Mouse (Mus musculus): ENCODE data around the gene Ttll3. TPM values are rescaled to one million over a fixed set of nuclear protein-coding genes. Genes with fewer than 3 reads are reported as not detected.

Gene Ttll3
- total RNA-seq (2021), result 10 to 100 TPM; 15.5 to 23.2 TPM
- long read RNA-seq, experiment 1, partial matches to known transcripts, result 0 of 3 reads
- long read RNA-seq, experiment 1, other reads (novel, unspliced or antisense), result 3 of 3 reads
- long read RNA-seq, experiment 2, partial matches to known transcripts, result 4 of 11 reads
- long read RNA-seq, experiment 2, other reads (novel, unspliced or antisense), result 6 of 11 reads

DNA sequence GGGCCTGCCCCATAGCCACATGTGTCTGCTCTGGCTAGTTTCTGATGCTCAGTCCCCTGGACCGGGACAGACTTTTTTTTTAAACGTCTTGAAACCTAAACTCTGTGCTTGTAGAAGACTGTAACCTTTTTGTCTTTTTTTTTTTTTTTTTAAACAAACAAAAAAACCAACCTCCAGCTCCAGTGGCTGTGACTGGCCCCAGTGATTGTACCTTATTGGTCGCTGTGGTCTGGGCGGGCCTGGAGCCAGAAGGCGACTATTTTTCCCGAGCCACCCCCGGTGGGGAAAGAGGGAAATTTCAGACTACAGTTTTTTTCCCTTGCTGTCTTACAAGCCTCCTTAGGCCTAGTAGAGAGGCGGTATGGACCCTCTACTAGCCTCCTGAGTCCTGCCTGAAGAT lies at the start of gene Ttll3:
TSS of gene Ttll3 (plus strand) at position 301 of the 400 bp plus-strand sequence.
- DNase-seq (ENCODE audit: low spot score in 2 of 2), result no peak
- TF ChIP-seq CTCF (conservative IDR thresholded peaks at IDR 0.05), result no peak
- peak within 1 kb of the TSS; percentile 16; the same call in 1 of the 2 replicates for H3K27ac ChIP-seq
- H3K4me3 ChIP-seq, result no peak within 1 kb of the TSS

DNA sequence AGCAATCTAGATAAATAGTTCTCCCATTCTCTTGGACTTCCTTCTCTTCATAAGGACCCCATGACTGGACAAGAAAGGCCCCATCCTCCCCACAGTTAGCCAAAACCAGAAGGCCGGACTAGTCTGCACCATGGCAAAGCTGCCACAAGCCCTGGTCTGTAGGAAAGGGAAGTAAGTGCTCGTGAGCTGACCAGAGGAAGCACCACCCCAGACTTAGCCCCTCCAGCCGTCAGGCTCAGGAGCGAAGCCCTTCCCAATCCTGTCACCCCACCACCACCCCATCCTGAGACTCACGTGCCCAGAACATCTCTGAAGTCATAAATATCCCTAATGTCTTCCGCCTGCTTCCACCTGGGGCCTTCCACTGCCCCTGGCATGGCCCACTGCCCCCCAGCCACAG lies 47.5 kb upstream of the Ttll3 start:
- no peak for TF ChIP-seq CTCF (conservative IDR thresholded peaks at IDR 0.05)
- H3K4me3 ChIP-seq, result peak overlapping the region; percentile 19
- DNase-seq (ENCODE audit: low spot score in 2 of 2), result no peak
- H3K27ac ChIP-seq, result peak overlapping the region; percentile 82

DNA sequence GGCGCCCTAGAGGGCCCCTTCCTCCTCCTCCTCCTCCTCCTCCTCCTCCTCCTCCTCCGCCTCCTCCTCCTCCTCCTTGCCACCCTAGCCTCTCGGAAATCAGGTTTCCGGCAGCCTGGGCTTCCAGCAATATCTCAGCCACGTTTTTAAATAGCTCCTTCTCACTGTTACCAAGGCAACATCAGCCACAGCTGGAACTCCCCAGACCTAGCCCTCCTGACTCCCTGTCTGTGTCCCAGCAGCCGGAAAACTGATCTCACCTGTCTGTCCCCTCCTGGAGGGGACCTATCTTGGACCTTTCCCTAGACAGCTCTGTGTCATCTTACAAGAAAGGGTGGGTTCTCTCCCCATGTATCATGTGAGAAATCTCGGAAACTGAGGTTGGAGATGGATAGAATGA lies 46.8 kb upstream of the Ttll3 start:
- DNase-seq (ENCODE audit: low spot score in 2 of 2), result no peak
- Histone ChIP-seq H3K27ac (peak overlapping the region; percentile 92), H3K4me3 (peak overlapping the region; percentile 70; the same call in 1 of the 2 replicates)

DNA sequence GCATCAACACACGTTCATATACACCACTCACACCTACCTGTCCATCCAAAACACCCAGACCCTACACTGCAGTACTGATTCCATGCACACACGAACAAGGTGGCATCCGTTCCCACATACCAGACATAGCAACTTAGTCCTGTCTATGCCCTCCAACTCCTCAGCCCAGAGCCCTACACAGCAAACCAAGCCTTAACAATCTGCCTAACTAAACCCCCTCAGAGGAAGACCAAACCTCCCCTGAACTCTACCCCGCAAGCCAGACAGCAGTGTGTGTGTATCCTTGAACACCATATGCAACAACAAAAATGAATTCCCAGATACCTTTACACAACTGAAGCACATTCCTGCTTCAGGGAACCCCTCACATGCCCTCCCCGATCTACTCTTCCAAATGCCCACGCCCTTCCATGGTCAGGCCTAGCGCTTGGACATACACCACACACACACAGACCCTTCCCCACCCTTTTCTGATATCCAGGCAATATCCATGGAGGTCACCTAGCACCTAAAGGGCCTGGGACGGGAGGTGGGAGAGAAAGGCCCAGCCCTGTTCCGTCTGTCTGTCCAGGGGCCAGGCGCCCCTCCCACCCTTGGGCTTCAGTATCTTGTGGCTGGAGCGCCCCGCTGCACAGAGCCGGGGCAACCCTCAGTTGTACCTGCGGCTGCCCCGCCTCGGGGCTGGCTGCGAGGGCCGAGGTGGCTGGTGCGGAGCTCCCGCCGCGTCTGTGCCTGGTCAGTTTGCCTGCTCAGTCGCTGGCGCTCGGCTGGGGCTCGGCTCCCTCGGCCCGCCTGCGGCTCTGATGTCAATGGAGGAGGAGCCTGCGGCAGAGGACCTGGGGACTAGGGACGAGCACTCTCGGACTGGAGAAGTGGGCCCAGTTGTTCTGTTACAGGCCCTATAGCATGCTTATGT lies 45.6 kb upstream of the Ttll3 start, which contains the start of gene Camk1:
TSS of gene Camk1 (minus strand) at position 808 of the 916 bp plus-strand sequence.
- TF ChIP-seq CTCF (conservative IDR thresholded peaks at IDR 0.05), result no peak
- Histone ChIP-seq H3K27ac (peak within 1 kb of the TSS; percentile 92), H3K4me3 (peak within 1 kb of the TSS; percentile 70)
- peak; percentile 53 to 56 for DNase-seq (ENCODE audit: low spot score in 2 of 2)

More for the DNA sequence above, 46.8 kb upstream of the Ttll3 start:
- TF ChIP-seq CTCF (conservative IDR thresholded peaks at IDR 0.05), result no peak

DNA sequence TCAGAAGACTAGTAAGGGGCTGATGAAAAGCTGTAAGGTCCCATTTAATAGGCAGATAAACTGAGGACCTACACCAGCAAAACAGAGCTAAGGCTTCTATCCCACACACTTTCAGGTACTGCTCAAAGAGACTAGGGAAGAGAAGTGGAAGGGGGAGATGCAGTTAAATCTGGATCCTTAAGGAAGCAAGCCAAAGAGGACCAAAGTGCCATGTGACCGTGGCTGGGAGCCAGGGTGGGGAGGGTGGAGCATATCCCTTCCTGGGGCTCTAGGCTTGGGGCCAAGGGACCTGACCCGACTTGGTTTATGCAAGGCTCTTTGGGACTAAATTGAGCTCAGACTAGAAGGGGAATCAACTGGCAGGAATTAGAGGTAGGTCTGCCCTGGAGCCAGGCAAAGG lies 44.7 kb upstream of the Ttll3 start:
- DNase-seq (ENCODE audit: low spot score in 2 of 2), result peak in 1 of 2 experiments; percentile 35
- TF ChIP-seq CTCF (conservative IDR thresholded peaks at IDR 0.05), result no peak
- H3K27ac ChIP-seq, result peak overlapping the region; percentile 92
- peak overlapping the region; percentile 70; the same call in 1 of the 2 replicates for H3K4me3 ChIP-seq

DNA sequence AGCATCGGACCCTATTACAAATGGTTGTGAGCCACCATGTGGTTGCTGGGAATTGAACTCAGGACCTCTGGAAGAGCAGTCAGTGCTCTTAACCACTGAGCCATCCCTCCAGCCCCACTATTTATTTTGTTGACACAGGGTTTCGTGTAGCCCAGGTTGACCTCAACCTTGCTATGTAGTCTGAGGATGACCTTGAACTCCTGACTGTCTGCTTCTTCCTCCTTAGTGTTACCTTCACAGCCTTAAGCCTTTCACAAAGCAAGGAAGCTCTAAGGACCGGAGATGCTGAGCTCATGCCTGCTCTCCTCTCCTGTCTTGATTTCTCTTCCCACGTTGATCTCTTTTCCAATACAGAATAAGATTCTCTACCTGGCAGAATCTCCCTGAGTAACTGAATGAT lies 42.2 kb upstream of the Ttll3 start:
- no peak for DNase-seq (ENCODE audit: low spot score in 2 of 2)
- H3K27ac ChIP-seq, result no peak overlapping the region
- no peak overlapping the region for H3K4me3 ChIP-seq
- no peak for TF ChIP-seq CTCF (conservative IDR thresholded peaks at IDR 0.05)

DNA sequence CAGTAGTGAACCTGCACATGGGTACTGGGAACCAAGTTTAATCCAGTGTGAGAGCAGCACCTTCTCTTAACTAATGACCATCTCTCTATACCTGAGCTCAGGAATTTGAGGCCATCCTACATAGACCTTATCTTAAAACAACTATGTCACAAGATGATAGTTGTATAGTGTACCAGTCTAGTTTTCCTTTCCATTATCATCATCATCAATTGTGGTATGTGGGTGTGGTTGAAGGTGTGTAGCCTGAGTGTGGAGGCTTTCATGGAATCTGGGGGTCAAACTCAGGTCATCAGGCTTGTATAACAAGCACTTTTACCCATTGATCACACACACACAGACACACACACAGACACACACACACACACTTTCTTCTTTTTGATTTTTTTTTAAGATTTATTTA lies 38.5 kb upstream of the Ttll3 start:
- Histone ChIP-seq H3K4me3 (no peak overlapping the region), H3K27ac (no peak overlapping the region)
- DNase-seq (ENCODE audit: low spot score in 2 of 2), result no peak
- no peak for TF ChIP-seq CTCF (conservative IDR thresholded peaks at IDR 0.05)

DNA sequence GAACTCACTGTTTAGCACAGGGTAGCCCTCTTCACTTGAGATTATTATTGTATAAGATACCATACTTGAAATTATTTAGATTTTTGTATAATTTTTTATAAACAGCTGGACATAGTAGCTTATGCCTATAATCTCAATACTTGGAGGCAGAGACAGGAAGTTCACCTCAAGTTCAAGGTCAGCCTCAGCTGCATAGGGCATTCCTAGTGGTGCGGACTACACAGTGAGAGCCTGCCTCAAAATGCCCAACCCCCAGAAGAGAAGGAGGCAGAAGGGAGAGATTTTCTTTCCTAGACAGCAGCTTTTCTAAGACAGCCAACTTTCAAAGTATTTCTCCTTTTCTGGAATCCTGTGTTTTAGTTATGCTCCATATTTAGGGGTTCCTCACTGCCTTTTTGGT lies 37.9 kb upstream of the Ttll3 start:
- DNase-seq (ENCODE audit: low spot score in 2 of 2), result no peak
- no peak overlapping the region for H3K4me3 ChIP-seq
- TF ChIP-seq CTCF (conservative IDR thresholded peaks at IDR 0.05), result no peak
- H3K27ac ChIP-seq, result no peak overlapping the region

DNA sequence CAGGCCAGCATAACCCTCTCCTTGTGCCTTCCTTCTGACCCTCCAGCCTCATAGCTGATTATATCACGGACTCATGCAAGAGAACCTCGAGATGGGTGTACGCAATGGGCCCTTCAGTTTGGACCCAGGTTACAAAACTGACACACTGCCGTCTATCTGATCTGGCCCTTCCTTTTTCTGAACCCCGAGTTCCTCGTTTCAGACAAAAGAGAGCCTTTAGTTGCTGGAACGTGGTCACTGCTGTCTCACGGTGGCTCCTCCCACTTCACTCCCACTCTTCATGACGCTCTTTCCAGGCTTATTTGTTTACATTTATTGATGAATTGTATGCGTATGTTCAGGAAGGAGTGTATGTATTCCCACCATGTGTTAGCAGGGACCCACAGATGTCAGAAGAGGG lies 37.4 kb upstream of the Ttll3 start:
- no peak for DNase-seq (ENCODE audit: low spot score in 2 of 2)
- H3K4me3 ChIP-seq, result no peak overlapping the region
- no peak for TF ChIP-seq CTCF (conservative IDR thresholded peaks at IDR 0.05)
- H3K27ac ChIP-seq, result no peak overlapping the region

DNA sequence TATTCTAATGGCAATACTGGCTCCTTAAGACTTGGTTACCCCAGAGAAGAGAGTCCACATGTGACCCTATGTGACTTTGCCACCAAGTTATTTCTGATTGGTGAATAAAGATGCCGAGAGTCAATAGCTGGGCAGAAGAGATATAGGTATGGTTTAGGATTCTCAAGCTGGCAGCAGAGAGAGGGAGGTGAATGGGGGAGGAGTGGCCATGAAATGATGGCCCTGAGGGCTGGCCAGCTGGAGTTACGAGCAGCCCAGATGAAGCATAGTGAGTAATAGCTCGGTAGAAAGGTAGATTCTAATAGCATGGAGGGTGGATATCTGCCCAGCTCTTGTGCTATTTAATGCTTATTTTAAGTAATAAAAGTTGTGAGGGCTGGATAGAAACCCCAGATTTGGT lies 36.2 kb upstream of the Ttll3 start:
- no peak for DNase-seq (ENCODE audit: low spot score in 2 of 2)
- Histone ChIP-seq H3K4me3 (no peak overlapping the region), H3K27ac (no peak overlapping the region)
- TF ChIP-seq CTCF (conservative IDR thresholded peaks at IDR 0.05), result no peak

DNA sequence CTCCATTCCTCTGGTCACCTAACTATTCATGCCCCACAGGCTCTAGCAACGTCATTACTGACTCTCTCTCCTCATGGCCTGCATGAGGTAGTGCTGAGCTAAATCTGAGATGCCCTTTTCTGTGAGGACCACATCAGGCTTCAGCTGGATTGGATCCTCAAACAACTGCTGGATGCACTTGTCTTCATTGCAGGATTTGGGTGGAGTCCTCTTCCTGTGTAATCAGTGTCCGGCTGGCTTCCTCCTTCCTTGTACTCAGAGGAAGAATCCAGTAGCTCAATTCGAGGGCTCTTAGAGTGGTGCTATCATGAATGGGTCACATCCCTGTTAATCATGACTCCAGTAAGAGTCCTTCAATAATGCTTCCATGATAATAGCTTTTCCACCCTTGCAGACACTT lies 35.4 kb upstream of the Ttll3 start:
- TF ChIP-seq CTCF (conservative IDR thresholded peaks at IDR 0.05), result no peak
- Histone ChIP-seq H3K27ac (no peak overlapping the region), H3K4me3 (no peak overlapping the region)
- DNase-seq (ENCODE audit: low spot score in 2 of 2), result no peak

DNA sequence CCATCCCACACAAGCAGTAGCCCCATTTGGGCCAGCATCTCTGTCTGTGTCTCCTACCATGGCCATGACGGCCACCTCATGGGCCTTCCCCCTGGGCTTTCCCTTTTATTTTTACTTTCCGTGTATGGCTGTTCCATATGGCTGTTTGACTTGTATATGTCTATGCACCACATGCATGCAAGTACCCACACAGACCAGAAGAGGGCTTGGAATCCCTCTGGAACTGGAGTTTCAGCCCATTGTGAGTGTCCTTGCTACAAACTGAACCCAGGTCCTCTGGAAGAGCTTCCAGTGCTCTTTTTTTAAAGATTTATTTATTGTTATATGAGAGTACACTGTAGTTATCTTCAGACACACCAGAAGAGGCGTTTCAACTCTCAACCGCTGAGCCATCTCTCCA lies 27.6 kb upstream of the Ttll3 start:
- TF ChIP-seq CTCF (conservative IDR thresholded peaks at IDR 0.05), result peak; percentile 36
- Histone ChIP-seq H3K4me3 (no peak overlapping the region), H3K27ac (no peak overlapping the region)
- no peak for DNase-seq (ENCODE audit: low spot score in 2 of 2)

DNA sequence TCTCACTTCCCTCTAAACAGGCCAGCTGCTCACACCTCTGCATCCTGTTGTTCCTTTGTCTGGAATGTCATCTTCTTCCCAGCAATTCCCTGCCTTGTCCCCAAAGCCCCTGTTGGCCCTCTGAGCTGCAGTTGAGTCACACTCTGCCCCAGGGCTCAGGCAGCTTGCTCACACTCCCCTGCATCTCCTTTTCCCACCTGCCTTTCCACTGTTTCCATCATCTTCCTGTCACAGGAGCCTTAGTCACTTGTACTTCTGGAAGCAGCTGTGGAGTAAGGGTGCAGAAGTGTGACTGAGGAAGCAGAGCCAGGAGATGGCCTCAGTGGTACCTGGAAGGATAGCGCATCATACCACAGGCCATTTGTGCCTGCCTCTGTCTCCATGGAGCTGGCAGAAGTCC lies 26.8 kb upstream of the Ttll3 start:
- H3K27ac ChIP-seq, result no peak overlapping the region
- no peak overlapping the region for H3K4me3 ChIP-seq
- DNase-seq (ENCODE audit: low spot score in 2 of 2), result no peak
- TF ChIP-seq CTCF (conservative IDR thresholded peaks at IDR 0.05), result no peak

Measured in layer of hippocampus, adult 2 months (tissue).